Mouse (Mus musculus) heart, adult 2 months (tissue): ENCODE measurements around the gene Runx1. TPM values are rescaled to one million over a fixed set of nuclear protein-coding genes. Genes with fewer than 3 reads are reported as not detected.

Experiments used
- DNase-seq, 2 experiments: peaks; one replicate each; pipeline ENCODE4 v3.0.0; 2021
- H3K27ac ChIP-seq: fragments of 200-600 bp; 2 replicates; pipeline ENCODE4 v1.8.1; 2022
- H3K27me3 ChIP-seq: fragments of 200-500 bp; 2 replicates; pipeline ENCODE4 v1.6.1; 2012; ENCODE audit warnings: mild to moderate bottlenecking, low read length, inconsistent platforms, mixed read lengths; ENCODE audit not compliant: control insufficient read depth, insufficient read depth
- H3K36me3 ChIP-seq: fragments of 200-500 bp; 2 replicates; pipeline ENCODE4 v1.6.1; 2012; ENCODE audit warnings: low read length, inconsistent platforms; ENCODE audit not compliant: control insufficient read depth, insufficient read depth
- H3K4me1 ChIP-seq: fragments of 200-500 bp; 2 replicates; pipeline ENCODE4 v1.6.1; 2011; ENCODE audit warnings: low read length; ENCODE audit not compliant: control insufficient read depth, insufficient read depth
- H3K4me3 ChIP-seq: fragments of 200-600 bp; 2 replicates; pipeline ENCODE4 v1.8.1; 2022
- H3K79me2 ChIP-seq: fragments of 200-500 bp; replicated peaks from 2 replicates; pipeline ENCODE4 v1.6.1; 2012; ENCODE audit warnings: mild to moderate bottlenecking, inconsistent platforms, low read length, moderate library complexity, mixed read lengths; ENCODE audit not compliant: control insufficient read depth, insufficient read depth
- H3K9ac ChIP-seq: fragments of 200-500 bp; 2 replicates; pipeline ENCODE4 v1.6.1; 2012; ENCODE audit warnings: low read depth, mild to moderate bottlenecking, control low read depth, inconsistent platforms, low read length, mixed read lengths
- CTCF ChIP-seq: fragments of 200-600 bp; IDR thresholded peaks from 2 replicates; pipeline ENCODE4 v1.8.1; 2022; ENCODE audit warnings: antibody characterized with exemption, mild to moderate bottlenecking, moderate library complexity
- EP300 ChIP-seq: fragments of 200-500 bp; IDR thresholded peaks from 2 replicates; pipeline ENCODE4 v1.6.1; 2011; ENCODE audit warnings: low read depth, low read length, control low read depth; ENCODE audit not compliant: insufficient read depth
- POLR2A ChIP-seq: fragments of 200-500 bp; IDR thresholded peaks from 2 replicates; pipeline ENCODE4 v1.6.1; 2011; ENCODE audit warnings: mild to moderate bottlenecking, low read depth, low read length, control low read depth; ENCODE audit not compliant: insufficient read depth
- WGBS: fragments of 180-500 bp; shearing (Covaris S2); methylation state at CpG from one replicate; pipeline ENCODE4 v1.1.7; 2018; 5-methylcytosine and 5-hydroxymethylcytosine counted together
- intact Hi-C: fragments of 180-260 bp; cut with DNase I; formaldehyde crosslinking; loops from one replicate; pipeline ENCODE4 v1.15.1; 2025
- polyA plus RNA-seq: library from polyadenylated mRNA; depleted of rRNA; stranded (reverse); fragments of >200 nt; gene quantifications from 2 replicates; pipeline ENCODE4 v1.2.3, GENCODE M21; 2012
- total RNA-seq, 2 experiments: library from RNA; stranded (reverse); gene quantifications; 2 replicates each; pipeline ENCODE4 v1.2.3; 2021

The Runx1 gene
- total and polyA plus RNA-seq, 3 experiments: 1.8 to 2.4 (median 2.1) TPM

- no peak for DNase-seq
- 39% methylated on average over 6 of the region's 6 CpGs for WGBS
- Histone ChIP-seq H3K27me3 (no peaks in the 10 kb centered on the region; the same call in 1 of the 2 replicates), H3K9ac (no peak overlapping the region), H3K4me3 (no peak overlapping the region), H3K27ac (no peak overlapping the region), H3K36me3 (no peaks in the 10 kb centered on the region), H3K79me2 (no peaks in the 10 kb centered on the region), H3K4me1 (no peaks in the 10 kb centered on the region)
- TF ChIP-seq CTCF (no peak), EP300 (no peak), POLR2A (no peak)
- intact Hi-C loops: no loop called here
Measured at GRCm38 (mm10) chr16:92685766-92686315, 140.1 kb downstream of the Runx1 start.

GRCm38 (mm10) chr16:92684423-92685211 lies 141.3 kb downstream of the Runx1 start:
- 66% methylated on average over 21 of the region's 21 CpGs for WGBS
- no peak overlapping the region for H3K9ac ChIP-seq
- H3K27ac ChIP-seq: no peak overlapping the region
- no peaks in the 10 kb centered on the region for H3K27me3 ChIP-seq
- no peaks in the 10 kb centered on the region for H3K36me3 ChIP-seq
- intact Hi-C loops: no loop called here
- no peaks in the 10 kb centered on the region for H3K4me1 ChIP-seq
- no peaks in the 10 kb centered on the region for H3K79me2 ChIP-seq
- H3K4me3 ChIP-seq: no peak overlapping the region
- no peak for DNase-seq
- TF ChIP-seq EP300 (no peak), CTCF (no peak), POLR2A (no peak)

GRCm38 (mm10) chr16:92676630-92677029 lies 149.3 kb downstream of the Runx1 start:
- WGBS: 55% methylated on average over 5 of the region's 5 CpGs
- Histone ChIP-seq H3K36me3 (no peaks in the 10 kb centered on the region), H3K4me1 (no peaks in the 10 kb centered on the region), H3K9ac (no peak overlapping the region), H3K27ac (no peak overlapping the region), H3K79me2 (no peaks in the 10 kb centered on the region), H3K27me3 (no peaks in the 10 kb centered on the region), H3K4me3 (no peak overlapping the region)
- TF ChIP-seq EP300: no peak
- no peak for TF ChIP-seq POLR2A
- TF ChIP-seq CTCF: no peak
- intact Hi-C loops: no loop called here
- peak in 1 of 2 experiments; percentile 20 for DNase-seq

- intact Hi-C loops: no loop called here
- Histone ChIP-seq H3K9ac (no peak overlapping the region), H3K27ac (no peak overlapping the region), H3K4me3 (no peak overlapping the region), H3K79me2 (no peaks in the 10 kb centered on the region), H3K27me3 (no peaks in the 10 kb centered on the region; the same call in 1 of the 2 replicates), H3K36me3 (no peaks in the 10 kb centered on the region), H3K4me1 (no peaks in the 10 kb centered on the region)
- no peak for TF ChIP-seq EP300
- TF ChIP-seq CTCF: no peak
- TF ChIP-seq POLR2A: no peak
- no peak for DNase-seq
- 64% methylated on average over 8 of the region's 8 CpGs for WGBS
Measured at GRCm38 (mm10) chr16:92675677-92676076, 150.3 kb downstream of the Runx1 start.

- H3K36me3 ChIP-seq: no peaks in the 10 kb centered on the region
- H3K27ac ChIP-seq: no peak overlapping the region
- no peak overlapping the region for H3K4me3 ChIP-seq
- no peak overlapping the region for H3K9ac ChIP-seq
- no peaks in the 10 kb centered on the region for H3K4me1 ChIP-seq
- intact Hi-C loops: no loop called here
- H3K79me2 ChIP-seq: no peaks in the 10 kb centered on the region
- DNase-seq: no peak
- no peaks in the 10 kb centered on the region; the same call in 1 of the 2 replicates for H3K27me3 ChIP-seq
- WGBS: 83% methylated on average over 11 of the region's 11 CpGs
- TF ChIP-seq EP300: no peak
- TF ChIP-seq POLR2A: no peak
- TF ChIP-seq CTCF: no peak
Measured at GRCm38 (mm10) chr16:92674916-92675450, 151.0 kb downstream of the Runx1 start.

GRCm38 (mm10) chr16:92674121-92674816 lies 151.7 kb downstream of the Runx1 start:
- no peak for DNase-seq
- H3K27me3 ChIP-seq: no peaks in the 10 kb centered on the region; the same call in 1 of the 2 replicates
- intact Hi-C loops: no loop called here
- H3K9ac ChIP-seq: no peak overlapping the region
- no peak for TF ChIP-seq POLR2A
- TF ChIP-seq CTCF: no peak
- TF ChIP-seq EP300: no peak
- H3K79me2 ChIP-seq: no peaks in the 10 kb centered on the region
- H3K36me3 ChIP-seq: no peaks in the 10 kb centered on the region
- WGBS: 66% methylated on average over 18 of the region's 18 CpGs
- H3K4me3 ChIP-seq: no peak overlapping the region
- H3K27ac ChIP-seq: no peak overlapping the region
- no peaks in the 10 kb centered on the region for H3K4me1 ChIP-seq
